Comparison of ENCODE assay signal across 29 mouse cellular contexts in the genomic region with DNA sequence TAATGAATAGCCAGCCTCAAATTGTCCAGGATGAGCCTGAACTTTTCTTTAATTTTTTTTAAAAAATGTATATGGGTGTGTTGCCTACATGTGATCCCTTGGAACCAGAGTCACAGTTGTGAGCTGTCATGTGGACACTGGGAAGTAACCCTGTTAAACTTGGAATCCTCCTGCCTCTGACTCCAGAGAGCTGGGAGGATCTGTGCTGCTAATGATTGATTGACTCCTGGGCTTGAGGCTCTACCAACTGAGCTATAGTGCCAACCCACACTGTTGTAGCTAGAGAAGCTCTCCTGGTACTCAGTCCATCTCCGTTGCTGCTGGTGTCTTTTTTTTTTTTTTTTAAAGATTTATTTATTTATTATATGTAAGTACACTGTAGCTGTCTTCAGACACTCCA. TPM values are rescaled to one million over a fixed set of nuclear protein-coding genes. Genes with fewer than 3 reads are reported as not detected.
A peak's percentile ranks its signal among the peaks of the same experiment; 100 is the strongest.
DNase-seq lines count a peak whose midpoint lies in the region; ATAC-seq and TF ChIP-seq lines count a peak whose summit lies in the region.
"Had no signal": no experiment of that assay in that cellular context is flagged by ENCODE, and none has a peak within 500 bp of the region (broad histone marks: within the 10 kb centered on the region; RNA-seq: fewer than 3 reads in every experiment).

No protein-coding gene starts in this region.

- peaks cover 11% of the 10 kb centered on the region for H3K27me3 ChIP-seq in liver, embryonic 12.5 days (replicated peaks)
- H3K27me3 ChIP-seq in small intestine, adult 2 months (ENCODE audit: control insufficient read depth, insufficient read depth, low read length), result no peaks in the 10 kb centered on the region
- no peaks in the 10 kb centered on the region for H3K27me3 ChIP-seq in thymus, adult 2 months (ENCODE audit: control insufficient read depth, insufficient read depth, low read length)
- H3K27me3 ChIP-seq: embryonic facial prominence, embryonic 13.5 days; forebrain, embryonic 12.5 days; forebrain, embryonic 15.5 days; Patski had no signal

- no peak for TF ChIP-seq CTCF in small intestine, adult 2 months (IDR thresholded peaks at IDR 0.05; ENCODE audit: extremely low read depth, insufficient read length, insufficient replicate concordance, low read depth, low read length)
- TF ChIP-seq CTCF in thymus, adult 2 months (IDR thresholded peaks at IDR 0.05; ENCODE audit: borderline replicate concordance, control insufficient read depth, extremely low read depth, insufficient read depth, low read length, poor library complexity), result no peak

- peak; percentile 64 for DNase-seq in kidney, adult 9 months
- no peak for DNase-seq in kidney, postnatal 14 days
- no peak for DNase-seq in liver
- no peak for DNase-seq in thymus, adult 2 months
- no peak for DNase-seq in frontal cortex, postnatal 36 days (ENCODE audit: low spot score in 2 of 2)
- DNase-seq: adrenal gland, postnatal 14 days; B cell, adult 2 months; cerebellum, adult 11-12 months; cerebellum, adult 8-10 months; cerebellum, postnatal 10 days; cerebellum, postnatal 36 days; embryo, embryonic 11 days; gastrocnemius, postnatal 10 days; gastrocnemius, postnatal 36 days; heart, adult 2 months; heart, postnatal 14 days; heart, postnatal 4 days had no signal

- H3K36me3 ChIP-seq in liver, embryonic 12.5 days, result no peaks in the 10 kb centered on the region
- no peaks in the 10 kb centered on the region for H3K36me3 ChIP-seq in small intestine, adult 2 months (ENCODE audit: control insufficient read depth, insufficient read depth, low read length)
- no peaks in the 10 kb centered on the region for H3K36me3 ChIP-seq in thymus, adult 2 months (ENCODE audit: control insufficient read depth, insufficient read depth, low read length)
- H3K36me3 ChIP-seq: embryonic facial prominence, embryonic 13.5 days; forebrain, embryonic 12.5 days; forebrain, embryonic 15.5 days; heart, embryonic 10.5 days; heart, embryonic 13.5 days had no signal

- 62% methylated on average over 1 of the region's 1 CpGs for WGBS in liver, embryonic 12.5 days (ENCODE audit: insufficient replicate concordance)
- WGBS in small intestine, adult 2 months, result 55% methylated on average over 1 of the region's 1 CpGs
- 88% methylated on average over 1 of the region's 1 CpGs for WGBS in thymus, adult 2 months

- ATAC-seq in liver, embryonic 12.5 days, result no peak
- ATAC-seq: forebrain, embryonic 15.5 days; Patski had no signal

- H3K27ac ChIP-seq in liver, embryonic 12.5 days, result 0 out of 2 replicates have a peak overlapping the region, but pooled peaks have one; percentile 2
- peak overlapping the region; percentile 85; the same call in 1 of the 2 replicates for H3K27ac ChIP-seq in small intestine, adult 2 months (ENCODE audit: insufficient read depth, low read depth, low read length)
- no peak overlapping the region for H3K27ac ChIP-seq in thymus, adult 2 months (ENCODE audit: control insufficient read depth, insufficient read depth, low read length)
- H3K27ac ChIP-seq: embryonic facial prominence, embryonic 10.5 days; embryonic facial prominence, embryonic 13.5 days; forebrain, embryonic 12.5 days; forebrain, embryonic 15.5 days; heart, adult 2 months; heart, embryonic 10.5 days; heart, embryonic 13.5 days; hindbrain, embryonic 14.5 days had no signal

- TF ChIP-seq POLR2A in small intestine, adult 2 months (IDR thresholded peaks at IDR 0.05; ENCODE audit: low read depth, low read length), result no peak
- no peak for TF ChIP-seq POLR2A in thymus, adult 2 months (IDR thresholded peaks at IDR 0.05; ENCODE audit: control insufficient read depth, extremely low read depth, insufficient read depth, low read length, poor library complexity)

- no peak overlapping the region for H3K4me3 ChIP-seq in liver, embryonic 12.5 days
- H3K4me3 ChIP-seq in small intestine, adult 2 months (ENCODE audit: low read depth, low read length), result no peak overlapping the region
- no peak overlapping the region for H3K4me3 ChIP-seq in thymus, adult 2 months (ENCODE audit: control insufficient read depth, insufficient read depth, low read length)
- H3K4me3 ChIP-seq: embryonic facial prominence, embryonic 10.5 days; embryonic facial prominence, embryonic 13.5 days; erythroblast, embryonic 14.5 days; forebrain, embryonic 12.5 days; forebrain, embryonic 15.5 days; heart, adult 2 months; heart, embryonic 10.5 days; heart, embryonic 13.5 days had no signal

- H3K9me3 ChIP-seq in liver, embryonic 12.5 days (replicated peaks), result no peaks in the 10 kb centered on the region
- H3K9me3 ChIP-seq: embryonic facial prominence, embryonic 10.5 days; embryonic facial prominence, embryonic 13.5 days; forebrain, embryonic 12.5 days; forebrain, embryonic 15.5 days; G1E; heart, embryonic 10.5 days; heart, embryonic 13.5 days had no signal

- H3K4me2 ChIP-seq in liver, embryonic 12.5 days, result no peak overlapping the region
- H3K4me2 ChIP-seq: embryonic facial prominence, embryonic 13.5 days; forebrain, embryonic 12.5 days; forebrain, embryonic 15.5 days; heart, embryonic 13.5 days; hindbrain, embryonic 14.5 days had no signal

- peaks cover 28% of the 10 kb centered on the region for H3K4me1 ChIP-seq in liver, embryonic 12.5 days
- peaks cover 2% of the 10 kb centered on the region; the same call in 1 of the 2 replicates for H3K4me1 ChIP-seq in small intestine, adult 2 months (ENCODE audit: control insufficient read depth, insufficient read depth, insufficient read length, low read length)
- peaks cover 9% of the 10 kb centered on the region for H3K4me1 ChIP-seq in thymus, adult 2 months (replicated peaks; ENCODE audit: control insufficient read depth, insufficient read depth, low read length)

- no peak overlapping the region for H3K9ac ChIP-seq in liver, embryonic 12.5 days
- H3K9ac ChIP-seq: embryonic facial prominence, embryonic 13.5 days; forebrain, embryonic 12.5 days; forebrain, embryonic 15.5 days; heart, embryonic 13.5 days; hindbrain, embryonic 14.5 days had no signal

RNA-seq across cellular contexts. Expression of gene Rhebl1, which starts 10.2 kb away (rescaled TPM):
- 4.9 TPM in 2 replicates for polyA plus RNA-seq in liver, embryonic 12.5 days (2016; fragmentation: Nextera tagmentation; extraction: Ambion mirVana)
- 5.3 and 24.1 TPM in 2 replicates for polyA plus RNA-seq in small intestine, adult 2 months (2012; rRNA removed)
- polyA plus RNA-seq in thymus, adult 2 months (2012; rRNA removed), result 8.0 and 9.8 TPM in 2 replicates

RNA-seq across cellular contexts. Expression of gene Kmt2d, which starts 13.1 kb away (rescaled TPM):
- 7.0 TPM in 2 replicates for polyA plus RNA-seq in liver, embryonic 12.5 days (2016; fragmentation: Nextera tagmentation; extraction: Ambion mirVana)
- polyA plus RNA-seq in small intestine, adult 2 months (2012; rRNA removed), result 19.4 and 36.2 TPM in 2 replicates
- polyA plus RNA-seq in thymus, adult 2 months (2012; rRNA removed), result 69.1 and 93.4 TPM in 2 replicates

RNA-seq across cellular contexts. Expression of gene Dhh, which starts 14.2 kb away (rescaled TPM):
- polyA plus RNA-seq in liver, embryonic 12.5 days (2016; fragmentation: Nextera tagmentation; extraction: Ambion mirVana), result 0.25 and 0.32 TPM in 2 replicates
- polyA plus RNA-seq in small intestine, adult 2 months (2012; rRNA removed), result 0.33 and 0.55 TPM in 2 replicates
- 1.1 and 2.6 TPM in 2 replicates for polyA plus RNA-seq in thymus, adult 2 months (2012; rRNA removed)
- polyA plus RNA-seq: erythroblast, embryonic 14.5 days; G1E; Patski had no signal

RNA-seq across cellular contexts. Expression of gene Lmbr1l, which starts 33.9 kb away (rescaled TPM):
- polyA plus RNA-seq in liver, embryonic 12.5 days (2016; fragmentation: Nextera tagmentation; extraction: Ambion mirVana), result 4.4 and 4.6 TPM in 2 replicates
- 183 and 395 TPM in 2 replicates for polyA plus RNA-seq in small intestine, adult 2 months (2012; rRNA removed)
- polyA plus RNA-seq in thymus, adult 2 months (2012; rRNA removed), result 390 and 404 TPM in 2 replicates

RNA-seq across cellular contexts. Expression of gene Tuba1b, which starts 50.3 kb away (rescaled TPM):
- 1,333 and 1,388 TPM in 2 replicates for polyA plus RNA-seq in liver, embryonic 12.5 days (2016; fragmentation: Nextera tagmentation; extraction: Ambion mirVana)
- 455 and 523 TPM in 2 replicates for polyA plus RNA-seq in small intestine, adult 2 months (2012; rRNA removed)
- 3,866 and 5,106 TPM in 2 replicates for polyA plus RNA-seq in thymus, adult 2 months (2012; rRNA removed)
